Mouse (Mus musculus): Measurements from ENCODE around the gene Orm3.

Orm3 gene

DNA sequence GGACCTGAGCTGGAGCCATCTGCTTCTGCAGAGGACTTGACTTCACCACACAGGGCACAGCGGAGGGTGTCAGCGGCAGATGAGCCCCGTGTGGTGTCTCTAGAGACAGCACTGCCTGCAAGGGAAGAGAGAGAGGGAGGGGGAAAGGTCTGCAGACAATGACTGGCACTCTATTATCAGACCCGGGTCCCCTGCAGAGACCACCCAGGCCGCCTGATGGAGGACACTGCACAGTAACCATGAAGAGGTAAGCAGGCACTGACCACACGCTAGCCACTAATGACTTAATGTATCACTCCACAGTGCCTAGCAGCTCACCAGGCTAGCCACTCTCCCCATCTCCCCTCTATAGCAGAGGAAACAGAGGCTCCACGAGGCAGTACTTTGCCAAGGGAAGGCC is 14.9 kb downstream of the Orm3 start:
- DNase-seq (ENCODE audit: low spot score): no peak

GRCm38 (mm10) chr4:63371890-63372289 is 15.9 kb downstream of the Orm3 start:
- no peak for DNase-seq (ENCODE audit: low spot score)

DNA sequence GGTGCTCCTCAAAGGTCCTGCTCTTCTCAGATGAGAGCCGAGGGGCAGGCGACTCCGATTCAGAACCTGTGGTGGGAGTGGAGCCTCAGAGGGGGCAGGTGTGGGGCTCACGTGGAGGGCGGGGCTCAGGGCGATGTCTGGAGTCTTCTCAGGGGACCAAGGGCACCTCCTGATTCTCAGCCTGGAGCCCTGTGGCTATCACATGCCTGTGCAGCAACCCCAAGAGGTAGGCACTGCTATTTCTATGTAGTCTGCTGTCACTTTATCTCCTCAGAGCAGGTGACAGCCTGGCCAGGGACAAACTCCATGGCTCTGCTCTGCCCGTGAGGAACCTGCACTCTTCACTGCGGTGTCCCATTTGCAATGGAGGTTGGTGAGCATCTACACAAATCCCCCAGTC is 17.4 kb downstream of the Orm3 start:
- DNase-seq (ENCODE audit: low spot score): no peak

DNA sequence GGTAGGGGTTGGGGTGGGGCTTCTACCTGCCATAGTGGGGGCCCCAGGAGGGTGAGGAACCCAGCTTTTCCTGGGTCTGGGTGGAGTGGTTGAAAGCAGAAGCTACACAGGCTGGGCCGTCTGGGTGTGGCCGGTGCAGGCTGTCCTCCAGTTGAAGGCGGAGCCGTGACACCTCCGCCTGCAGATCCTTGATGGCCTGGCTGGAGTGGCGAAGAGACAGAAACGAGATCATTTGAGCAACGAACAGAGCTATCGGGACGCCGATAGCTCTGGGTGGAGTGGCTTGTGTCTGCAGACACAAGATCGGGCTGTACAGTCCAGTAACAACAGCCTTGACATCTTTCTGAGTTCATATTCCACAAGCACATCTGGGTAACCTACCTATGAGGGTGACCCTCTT is 18.4 kb downstream of the Orm3 start:
- DNase-seq (ENCODE audit: low spot score): no peak

DNA sequence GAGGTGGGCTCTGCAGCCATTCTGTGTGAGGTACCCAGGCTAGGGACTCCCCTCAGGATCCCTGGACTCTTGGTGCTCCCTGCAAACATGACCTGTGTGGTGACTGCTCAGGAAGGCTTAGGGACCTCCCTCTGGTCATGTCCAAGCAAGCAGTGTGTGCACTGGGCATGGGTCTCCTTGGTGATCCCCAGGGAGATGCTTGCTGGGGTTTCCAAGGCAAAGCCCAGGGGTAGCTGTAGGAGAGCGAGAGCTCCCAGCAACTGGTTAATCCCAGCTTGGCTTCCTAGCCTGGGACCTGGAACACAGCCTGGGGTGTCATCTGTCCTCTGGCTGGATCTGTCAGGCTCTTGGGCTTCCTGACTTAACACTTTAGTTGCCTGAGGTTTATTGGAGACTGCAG is 19.4 kb downstream of the Orm3 start:
- no peak for DNase-seq (ENCODE audit: low spot score)

- no peak for DNase-seq (ENCODE audit: low spot score)
Observed at GRCm38 (mm10) chr4:63377483-63377882, 21.5 kb downstream of the Orm3 start.

DNA sequence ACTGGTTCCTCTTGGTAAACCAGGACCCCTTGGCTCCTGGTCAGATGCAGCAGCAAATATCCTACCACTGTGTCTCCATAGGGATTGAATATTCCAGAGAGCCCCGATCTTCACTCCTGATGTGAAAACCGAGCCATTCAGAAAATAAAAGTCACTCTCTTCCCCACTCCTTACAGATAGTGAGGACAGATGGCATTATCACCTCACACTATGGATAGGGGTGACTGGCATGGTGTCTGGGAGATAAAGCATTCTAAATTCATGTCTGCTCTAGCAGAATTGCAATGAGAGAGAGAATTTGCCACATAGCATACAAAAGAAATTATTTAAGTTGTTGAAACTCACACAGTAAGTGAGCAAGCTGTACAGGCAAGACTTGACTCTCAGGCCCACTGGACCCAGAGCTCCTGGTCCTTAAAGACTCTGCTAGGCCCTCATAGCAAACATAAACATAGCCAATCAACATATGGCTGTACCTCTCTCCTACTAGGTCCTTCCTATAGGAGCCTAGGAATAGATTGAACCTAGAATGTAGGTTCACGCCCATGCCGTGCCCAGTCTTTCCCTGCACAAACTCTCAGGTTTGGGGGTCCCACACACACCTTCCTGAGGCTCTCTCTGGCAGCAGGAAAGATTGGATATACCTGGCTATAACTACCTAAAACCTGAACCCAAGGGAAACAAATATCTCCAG is 26.9 kb downstream of the Orm3 start:
- no peak for DNase-seq (ENCODE audit: low spot score)

DNA sequence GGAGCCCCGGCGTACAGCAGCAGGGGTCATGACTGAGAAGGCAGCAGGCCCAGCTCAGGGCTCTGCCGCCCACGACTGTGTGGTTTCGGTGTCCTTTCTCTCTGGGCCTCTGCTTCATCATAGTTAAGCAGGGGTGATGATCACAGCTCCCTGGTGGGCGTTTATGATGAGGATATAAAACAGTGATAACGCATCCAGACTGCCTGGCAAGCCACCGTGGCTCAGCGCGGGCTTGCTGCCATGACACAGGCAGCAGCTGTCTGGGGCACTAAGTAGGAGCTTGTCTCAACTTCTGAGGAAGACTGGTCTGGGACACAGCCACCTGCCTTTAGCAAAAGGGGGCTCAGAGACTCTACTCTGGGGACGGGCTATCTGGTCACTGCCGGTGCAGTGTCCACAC is 27.5 kb downstream of the Orm3 start:
- no peak for DNase-seq (ENCODE audit: low spot score)

DNA sequence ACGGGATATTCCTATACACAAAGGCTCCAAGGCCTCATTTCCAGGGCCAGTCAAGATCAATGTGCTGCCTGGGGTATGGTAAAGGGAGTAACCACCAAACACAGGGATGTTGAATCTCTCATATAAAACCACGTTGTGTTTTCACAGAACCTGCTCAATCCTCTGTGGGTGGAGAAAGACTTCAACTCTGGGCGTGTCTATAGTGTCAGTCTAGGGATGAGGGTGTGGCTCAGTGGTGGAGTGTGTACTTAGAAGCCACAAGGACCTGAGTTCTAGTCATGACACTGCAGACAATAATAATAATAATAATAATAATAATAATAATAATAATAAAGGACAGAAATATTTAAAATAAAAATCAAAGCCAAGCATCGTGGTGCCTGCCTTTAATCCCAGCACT is 28.3 kb downstream of the Orm3 start:
- no peak for DNase-seq (ENCODE audit: low spot score)

GRCm38 (mm10) chr4:63385253-63385652 is 29.3 kb downstream of the Orm3 start:
- no peak for DNase-seq (ENCODE audit: low spot score)

- DNase-seq (ENCODE audit: low spot score): no peak
Observed at GRCm38 (mm10) chr4:63385784-63386183, 29.8 kb downstream of the Orm3 start.

- no peak for DNase-seq (ENCODE audit: low spot score)
Observed at GRCm38 (mm10) chr4:63388029-63388428, 32.1 kb downstream of the Orm3 start.

- DNase-seq (ENCODE audit: low spot score): no peak
Observed at GRCm38 (mm10) chr4:63389121-63389886, 33.3 kb downstream of the Orm3 start.

GRCm38 (mm10) chr4:63389887-63390528 is 34.0 kb downstream of the Orm3 start:
- no peak for DNase-seq (ENCODE audit: low spot score)

- DNase-seq (ENCODE audit: low spot score): no peak
Observed at GRCm38 (mm10) chr4:63391322-63391721, 35.4 kb downstream of the Orm3 start.

DNA sequence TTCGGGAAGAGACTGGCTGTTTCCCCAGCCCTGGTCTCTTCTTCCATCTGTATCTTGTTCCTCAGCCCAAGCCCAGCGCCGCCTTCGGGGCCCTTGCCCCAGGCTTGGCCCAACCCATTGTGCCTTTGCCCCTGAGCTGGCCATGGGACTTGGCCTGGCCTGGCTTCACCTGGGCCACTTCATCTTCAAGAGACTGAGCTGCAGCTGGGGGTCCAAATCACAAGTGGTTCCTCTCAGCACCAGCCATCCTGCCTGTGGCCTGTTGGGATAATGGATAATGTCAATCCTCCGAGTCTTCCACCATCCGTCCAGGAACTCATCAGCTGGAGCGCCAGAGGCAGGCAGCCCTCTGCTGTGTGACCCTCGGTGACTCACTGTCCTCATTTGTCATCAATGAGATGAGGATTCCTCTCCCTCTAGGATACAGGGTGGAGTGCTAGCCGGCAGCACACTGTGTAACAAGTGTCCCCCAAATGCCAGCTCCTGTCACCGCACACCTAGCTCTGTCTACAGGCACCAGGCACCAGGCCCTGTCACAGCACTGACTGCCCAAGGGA is 42.1 kb downstream of the Orm3 start:
- no peak for DNase-seq (ENCODE audit: low spot score)

DNA sequence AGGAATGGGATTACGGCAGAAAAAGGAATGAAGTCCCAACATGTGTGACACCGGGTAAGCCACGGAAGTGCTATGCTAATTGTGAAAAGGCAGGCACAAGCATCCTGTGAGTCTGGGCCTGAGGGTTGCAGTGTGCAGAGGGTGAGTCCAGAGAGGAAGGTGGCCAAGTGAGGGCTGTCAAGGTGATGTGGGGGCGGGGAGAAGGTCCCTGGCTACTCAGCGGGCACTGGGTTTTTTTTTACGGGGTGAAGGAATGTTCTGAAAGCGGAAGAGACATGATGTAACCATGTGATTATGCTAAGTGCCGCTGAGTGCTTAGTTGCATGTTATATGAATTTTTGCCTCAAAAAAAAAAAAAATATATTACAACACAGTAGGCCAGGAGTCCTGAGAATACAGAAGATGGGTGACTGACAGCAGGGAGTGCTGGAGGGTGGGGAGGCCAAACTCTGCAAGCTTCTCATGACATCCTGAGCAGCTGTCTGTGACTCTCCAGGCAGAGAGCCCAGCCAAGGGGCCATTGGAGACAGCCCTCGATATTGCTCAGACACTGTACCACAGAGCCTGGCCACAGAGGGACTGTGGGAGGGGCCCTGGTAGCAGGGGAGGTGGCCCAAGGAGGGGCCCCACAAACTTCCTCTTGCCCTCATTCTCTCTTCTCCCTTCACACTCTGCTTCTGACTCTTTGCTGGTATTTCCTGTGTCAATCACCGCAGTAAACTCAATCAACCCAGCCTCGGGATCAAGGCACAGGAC is 43.1 kb downstream of the Orm3 start:
- DNase-seq (ENCODE audit: low spot score): no peak

DNA sequence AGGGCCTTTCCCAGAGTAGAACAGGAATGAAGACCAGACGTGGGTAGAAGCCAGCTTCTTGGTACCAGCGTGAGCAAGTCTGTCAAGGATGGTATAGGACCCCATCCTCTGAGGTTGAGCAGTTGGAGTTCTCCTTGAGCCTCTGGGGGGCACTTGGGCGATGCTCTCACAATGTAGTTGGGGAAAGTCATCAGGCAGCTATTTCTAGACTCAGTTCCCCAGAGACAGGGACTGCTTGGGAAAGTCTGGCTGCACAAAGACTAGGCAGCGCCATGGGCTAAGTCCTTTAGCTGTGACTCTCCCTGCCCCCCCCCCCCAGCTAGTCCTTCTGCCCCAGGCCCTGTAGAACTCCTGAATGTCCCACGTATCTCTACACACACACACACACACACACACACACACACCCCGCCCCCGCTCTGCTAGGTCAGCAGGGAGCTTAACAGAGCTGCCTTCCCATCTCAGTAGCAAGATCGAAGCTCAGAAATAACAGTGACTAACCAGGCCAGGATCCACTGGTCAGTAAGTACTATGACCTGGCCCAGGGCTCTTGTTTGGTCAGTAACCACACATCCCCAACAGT is 43.8 kb downstream of the Orm3 start:
- no peak for DNase-seq (ENCODE audit: low spot score)

DNA sequence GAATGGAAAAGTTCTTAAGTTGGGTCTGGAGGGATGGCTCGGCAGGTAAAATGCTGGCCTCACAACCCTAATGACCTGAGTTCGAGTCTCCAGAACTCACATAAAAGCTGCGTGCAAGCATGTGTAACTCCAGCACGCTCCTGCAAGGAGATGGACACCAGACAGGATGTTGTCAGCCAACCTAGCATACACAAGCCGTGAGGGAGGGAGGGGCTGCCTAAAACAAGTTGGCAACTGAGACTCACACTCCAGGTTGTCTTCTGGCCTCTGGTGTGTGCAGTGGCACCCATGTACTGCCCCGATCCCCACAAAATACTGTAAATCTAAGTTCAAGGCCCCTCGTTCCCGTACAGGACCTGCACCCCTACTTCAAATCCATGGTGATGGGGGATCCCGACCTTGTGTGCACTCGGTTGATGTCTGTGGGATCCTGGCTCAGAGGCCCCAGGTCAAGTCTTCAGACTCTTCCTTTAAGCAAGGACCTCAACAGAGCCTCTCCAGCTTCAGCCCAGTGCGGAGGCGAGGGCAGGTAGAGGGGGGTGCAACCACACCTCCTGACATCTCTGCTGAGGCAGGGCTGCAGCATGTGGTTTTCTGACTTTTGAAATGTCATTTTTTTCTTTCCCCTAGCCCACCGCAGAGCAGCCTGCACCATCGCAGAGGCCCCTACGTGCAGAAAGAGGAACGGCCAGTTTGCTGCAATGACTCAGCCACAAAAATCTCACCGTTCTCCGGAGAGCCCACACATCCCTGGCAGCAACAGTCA is 44.8 kb downstream of the Orm3 start:
- DNase-seq (ENCODE audit: low spot score): no peak

DNA sequence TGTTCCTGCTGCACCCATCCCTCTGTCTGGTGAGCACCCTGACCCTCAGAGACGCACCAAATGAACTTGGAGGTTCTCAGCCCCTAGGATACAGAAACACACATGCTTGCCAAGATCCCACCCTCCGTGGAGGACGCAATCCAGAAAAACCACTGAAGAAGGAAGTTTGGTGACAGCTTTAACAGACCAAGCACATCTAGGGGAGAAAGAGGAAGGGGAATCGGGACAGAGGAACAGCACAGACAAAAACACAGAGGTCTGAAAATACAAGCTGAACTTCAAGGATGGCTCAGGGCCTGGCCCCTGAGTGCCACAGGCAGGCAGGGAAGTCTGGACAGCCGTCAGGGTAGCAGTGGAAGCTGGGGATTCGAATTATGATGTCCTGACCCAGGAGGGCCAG is 45.7 kb downstream of the Orm3 start:
- DNase-seq (ENCODE audit: low spot score): no peak

DNA sequence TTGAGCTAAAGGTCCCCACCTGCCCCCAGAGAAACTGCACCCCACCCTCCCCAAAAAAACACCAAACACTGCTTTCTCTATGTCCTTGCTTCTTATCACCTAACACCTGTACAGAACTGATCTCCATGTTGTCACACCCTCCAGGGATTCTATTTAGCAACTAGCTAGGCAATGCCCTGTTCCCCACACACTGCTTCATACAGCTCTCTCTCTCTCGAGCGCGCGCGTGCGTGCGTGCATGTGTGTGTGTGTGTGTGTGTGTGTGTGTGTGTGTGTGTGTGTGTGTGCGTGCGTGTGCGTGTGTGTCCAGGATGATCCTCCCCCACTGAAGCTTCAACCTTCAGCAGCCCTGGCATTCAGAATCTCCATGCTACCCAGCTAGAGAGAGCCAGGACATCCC is 46.1 kb downstream of the Orm3 start:
- DNase-seq (ENCODE audit: low spot score): no peak
